Mouse (Mus musculus) fat pad, adult 2 months (tissue): Measurements from ENCODE around the gene Ptrhd1.

Experiments used
- DNase-seq: peaks from one replicate; pipeline ENCODE4 v3.0.0-alpha.2; 2011; ENCODE audit warnings: low read depth, low spot score; ENCODE audit errors: extremely low read depth

Ptrhd1 gene

DNA sequence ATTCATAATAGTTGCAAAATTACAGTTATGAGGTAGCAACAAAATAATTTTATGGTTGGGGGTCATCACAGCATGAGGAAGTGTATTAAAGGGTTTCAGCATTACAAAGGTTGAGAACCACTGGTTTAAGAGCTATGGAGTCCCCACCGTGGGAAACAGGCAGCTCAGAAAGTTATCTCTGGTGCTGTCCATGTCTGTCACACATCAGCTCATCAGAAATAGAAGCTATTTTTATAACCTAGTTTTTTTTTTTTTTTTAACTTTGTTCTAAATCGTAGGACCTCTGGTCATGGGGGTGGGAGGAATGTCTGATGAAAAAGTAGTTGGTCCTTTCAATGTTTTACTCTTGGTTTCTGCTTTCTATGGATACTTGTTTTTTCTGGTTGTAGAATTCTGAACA lies 10.0 kb downstream of the Ptrhd1 start:
- DNase-seq, result no peak

DNA sequence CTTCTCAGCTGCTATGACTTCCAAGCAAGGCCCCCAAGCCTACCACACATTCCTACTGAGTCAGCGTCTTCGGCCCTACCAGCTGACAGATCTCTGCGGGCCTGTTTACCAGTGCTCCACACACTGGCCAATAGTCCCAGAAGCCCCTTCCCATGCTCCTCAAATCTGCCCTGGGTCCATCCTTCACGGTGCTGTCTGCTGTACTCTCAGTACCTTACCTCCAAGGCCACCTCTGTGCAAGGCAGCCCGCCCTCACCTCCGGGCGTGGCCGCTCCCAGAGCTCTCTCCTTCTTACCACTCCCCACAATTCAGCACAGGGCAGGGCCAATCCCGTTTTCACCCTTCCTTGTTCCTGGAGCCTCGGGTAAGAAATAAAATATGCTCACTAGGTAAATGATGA lies 11.9 kb downstream of the Ptrhd1 start:
- no peak for DNase-seq

GRCm38 (mm10) chr12:4249786-4250185 lies 16.0 kb downstream of the Ptrhd1 start:
- DNase-seq, result no peak

DNA sequence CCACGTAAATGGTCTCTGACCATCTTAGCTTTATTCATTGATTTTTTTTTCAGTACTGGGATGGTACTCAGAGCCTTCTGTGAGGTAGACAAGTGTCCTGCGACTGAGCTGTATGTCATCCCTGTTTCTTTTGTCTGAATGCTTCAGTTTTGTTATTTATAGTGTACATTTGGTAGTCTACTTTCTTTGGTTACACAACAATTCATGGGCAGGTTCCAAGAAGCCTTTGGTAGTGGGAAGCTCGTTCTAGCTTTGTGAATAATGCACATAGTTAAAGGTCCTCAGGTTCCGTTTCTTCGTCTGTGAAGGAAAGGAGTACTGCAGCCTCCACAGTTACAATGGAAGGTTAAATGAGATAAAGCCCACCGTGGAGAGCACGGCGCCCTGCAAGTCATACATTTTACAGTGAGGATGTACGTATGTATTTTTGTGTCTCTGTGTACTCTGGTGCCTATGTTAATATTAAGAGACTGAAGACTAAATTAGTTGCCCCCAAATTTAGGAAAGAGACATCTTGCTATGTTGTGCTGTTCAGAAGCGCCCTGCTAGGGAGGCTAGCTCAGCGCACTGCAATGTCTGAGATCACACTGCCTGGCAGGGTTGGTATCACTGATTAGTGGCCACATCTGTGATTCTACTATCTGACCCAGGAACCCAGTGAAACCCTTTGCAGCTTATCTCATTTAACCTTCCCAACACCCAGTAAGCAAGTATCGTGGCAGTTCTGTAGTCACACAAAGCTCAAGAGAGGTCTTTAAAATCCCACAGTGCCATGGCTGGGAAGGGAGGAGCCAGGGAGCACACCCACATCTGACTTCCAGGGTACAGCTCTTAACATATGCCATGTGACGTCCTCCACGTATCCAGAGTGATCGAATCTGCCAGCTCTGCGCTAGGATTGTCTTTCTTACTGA lies 19.2 kb downstream of the Ptrhd1 start:
- no peak for DNase-seq

DNA sequence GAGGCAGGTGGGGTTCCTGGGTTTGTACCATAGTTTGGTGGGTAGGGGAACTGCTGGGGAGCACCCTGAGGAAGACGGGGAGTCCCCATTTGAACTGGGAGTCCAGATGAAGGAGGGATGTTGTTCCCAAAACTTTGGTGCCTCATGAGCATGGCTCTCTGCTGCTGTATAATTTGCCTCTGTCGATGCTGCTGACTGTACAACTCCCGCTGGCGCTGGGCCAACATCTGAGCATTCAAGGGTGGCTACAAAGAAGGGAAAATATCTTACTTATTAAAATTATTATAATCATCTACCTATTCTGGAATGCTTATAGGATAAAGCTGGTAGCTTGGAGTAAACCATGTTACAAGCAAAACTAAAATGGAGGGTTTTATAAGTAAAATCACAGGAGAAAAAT lies 33.9 kb downstream of the Ptrhd1 start:
- no peak for DNase-seq

- DNase-seq, result no peak
Observed at GRCm38 (mm10) chr12:4271078-4271477, 37.3 kb downstream of the Ptrhd1 start.

DNA sequence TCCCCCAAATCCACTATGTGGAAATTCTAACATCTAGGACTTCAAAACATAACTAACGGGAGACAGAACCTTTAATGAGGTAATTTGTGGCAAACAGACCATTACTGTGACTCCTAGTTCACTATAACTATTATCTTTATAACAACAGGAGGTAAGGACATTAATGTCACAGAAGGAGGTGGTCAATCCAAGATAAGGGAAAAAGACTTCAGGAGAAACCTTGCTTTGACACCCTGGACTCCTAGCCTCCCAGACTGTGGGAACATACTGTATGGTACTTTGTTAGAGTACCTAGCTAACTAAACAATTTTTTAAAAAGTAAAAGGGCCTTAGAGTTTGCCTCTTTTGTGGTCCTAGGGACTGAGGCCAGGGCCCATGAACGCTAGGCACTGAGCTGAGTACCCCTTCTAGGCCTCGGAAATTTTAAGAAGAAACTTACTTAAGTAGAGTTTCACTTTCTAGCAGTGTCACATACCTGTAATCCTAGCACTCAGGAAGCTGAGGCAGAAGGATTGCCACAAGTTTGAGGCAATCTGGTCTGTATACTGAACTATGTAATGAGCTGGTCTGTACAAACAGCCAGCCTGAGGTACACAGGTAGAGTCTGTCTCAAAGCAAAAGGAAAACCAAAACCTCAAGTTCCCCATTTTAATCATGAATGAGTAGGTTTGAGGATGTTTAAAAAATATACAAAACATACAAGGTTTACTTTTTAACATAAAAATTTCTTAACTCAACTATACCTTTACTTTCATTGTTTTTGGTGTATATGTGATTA lies 45.3 kb downstream of the Ptrhd1 start:
- DNase-seq, result no peak

- DNase-seq, result no peak
Observed at GRCm38 (mm10) chr12:4279878-4280277, 46.1 kb downstream of the Ptrhd1 start.

DNA sequence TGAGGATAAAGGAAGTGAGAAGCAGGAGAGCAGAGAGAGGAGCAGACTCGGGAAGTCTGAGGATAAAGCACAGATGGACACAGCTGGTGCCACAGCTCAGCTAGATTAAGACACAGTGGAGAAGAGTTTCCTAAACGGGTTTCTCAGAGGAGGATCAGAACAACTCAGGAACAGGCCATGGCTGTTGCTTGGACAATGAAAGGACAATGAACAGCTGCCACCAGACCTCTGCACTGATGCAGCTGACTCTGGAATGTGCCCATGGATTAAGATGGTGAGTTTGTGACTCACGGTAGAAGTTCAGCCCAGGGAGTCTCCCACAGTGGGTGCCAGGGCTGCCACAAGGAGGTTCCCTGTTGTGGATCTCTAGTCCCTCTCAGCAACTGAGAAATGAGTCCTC lies 51.4 kb downstream of the Ptrhd1 start:
- no peak for DNase-seq
